Mouse (Mus musculus) CH12F3 (cell line): ENCODE data around the gene Hrc.
"Not testable (repeated sequence)": the region's sequence is repeated elsewhere in the genome, so short reads cannot be mapped to it uniquely, and the experiment has no call there.

Experiments
- in situ Hi-C: fragments of 300-500 bp; cut with MboI; formaldehyde crosslinking; loops from 2 replicates; pipeline ENCODE4 v1.14.3; 2020; ENCODE audit warnings: low sequenced_read_pairs

Gene Hrc

GRCm38 (mm10) chr7:45332685-45333425, 2.2 kb upstream of the Hrc start:
- in situ Hi-C loops = no loop called here

GRCm38 (mm10) chr7:45333431-45333982, 1.6 kb upstream of the Hrc start, which contains the start of gene Trpm4:
Gene Trpm4 (minus strand): TSS chr7:45333780.
- in situ Hi-C loops = no loop called here

- in situ Hi-C loops = no loop called here
Observed at GRCm38 (mm10) chr7:45334605-45335004, 485 bp upstream of the Hrc start.

GRCm38 (mm10) chr7:45336319-45336718, 1.2 kb downstream of the Hrc start:
- in situ Hi-C loops = no loop called here

- in situ Hi-C loops = no loop called here
Observed at GRCm38 (mm10) chr7:45337469-45337868, 2.4 kb downstream of the Hrc start.

- in situ Hi-C loops = no loop called here
Observed at GRCm38 (mm10) chr7:45338161-45338911, 3.2 kb downstream of the Hrc start.

- in situ Hi-C loops = no loop called here
Observed at GRCm38 (mm10) chr7:45339410-45340065, 4.4 kb downstream of the Hrc start.

- in situ Hi-C loops = no loop called here
Observed at GRCm38 (mm10) chr7:45340066-45340442, 5.0 kb downstream of the Hrc start.

GRCm38 (mm10) chr7:45340669-45341068, 5.6 kb downstream of the Hrc start:
- in situ Hi-C loops = no loop called here

GRCm38 (mm10) chr7:45341303-45341702, 6.2 kb downstream of the Hrc start:
- in situ Hi-C loops = no loop called here

GRCm38 (mm10) chr7:45342081-45342480, 7.0 kb downstream of the Hrc start:
- in situ Hi-C loops = no loop called here

GRCm38 (mm10) chr7:45343543-45343942, 8.5 kb downstream of the Hrc start:
- in situ Hi-C loops = no loop called here

- in situ Hi-C loops = no loop called here
Observed at GRCm38 (mm10) chr7:45346905-45347304, 11.8 kb downstream of the Hrc start.

GRCm38 (mm10) chr7:45353041-45353440, 18.0 kb downstream of the Hrc start:
- in situ Hi-C loops = no loop called here

GRCm38 (mm10) chr7:45355318-45356020, 20.4 kb downstream of the Hrc start:
- in situ Hi-C loops = no loop called here

- in situ Hi-C loops = no loop called here
Observed at GRCm38 (mm10) chr7:45356087-45356486, 21.0 kb downstream of the Hrc start.

GRCm38 (mm10) chr7:45359081-45359480, 24.0 kb downstream of the Hrc start:
- in situ Hi-C loops = not testable (repeated sequence)

- in situ Hi-C loops = no loop called here
Observed at GRCm38 (mm10) chr7:45360404-45361125, 25.5 kb downstream of the Hrc start.

- in situ Hi-C loops = no loop called here
Observed at GRCm38 (mm10) chr7:45361243-45361804, 26.2 kb downstream of the Hrc start.

- in situ Hi-C loops = no loop called here
Observed at GRCm38 (mm10) chr7:45362801-45363200, 27.7 kb downstream of the Hrc start.
